ENCODE assay signal across 18 mouse cellular contexts in the genomic region with DNA sequence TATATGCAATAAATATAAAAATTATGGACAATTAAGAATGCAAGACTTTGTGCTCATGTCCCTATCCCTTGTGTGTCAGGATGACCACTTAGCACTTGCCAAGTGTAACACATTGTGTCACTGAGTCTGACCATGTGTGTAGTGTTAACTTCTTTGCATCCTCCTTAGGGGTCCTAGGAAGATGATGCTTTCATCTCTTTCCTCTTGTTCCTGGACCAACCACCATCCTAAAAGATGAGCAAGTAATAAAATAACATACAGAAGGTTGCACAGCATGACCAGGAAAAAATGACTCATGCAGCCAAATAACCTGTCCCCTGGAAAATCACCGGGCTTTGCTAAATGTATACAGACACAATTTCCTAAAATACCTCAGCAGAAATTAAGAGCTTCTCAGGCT.
A peak's percentile ranks its signal among the peaks of the same experiment; 100 is the strongest.
DNase-seq lines count a peak whose midpoint lies in the region; ATAC-seq and TF ChIP-seq lines count a peak whose summit lies in the region.
"Had no signal": no experiment of that assay in that cellular context is flagged by ENCODE, and none has a peak within 500 bp of the region (broad histone marks: within the 10 kb centered on the region; RNA-seq: fewer than 3 reads in every experiment).

No protein-coding gene starts in this region.

- H3K4me3 ChIP-seq in midbrain, postnatal 0 days (ENCODE audit: low read depth, low read length): no peak overlapping the region
- H3K4me3 ChIP-seq in midbrain, embryonic 15.5 days: no peak overlapping the region
- H3K4me3 ChIP-seq: embryonic facial prominence, embryonic 10.5 days; heart, embryonic 13.5 days; hindbrain, embryonic 12.5 days had no signal

- WGBS in midbrain, postnatal 0 days: 91% methylated on average over 1 of the region's 1 CpGs
- WGBS in midbrain, embryonic 15.5 days: 90% methylated on average over 1 of the region's 1 CpGs

- no peaks in the 10 kb centered on the region for H3K4me1 ChIP-seq in midbrain, postnatal 0 days (ENCODE audit: insufficient read depth, low read length)
- H3K4me1 ChIP-seq in midbrain, embryonic 15.5 days: peaks cover 5% of the 10 kb centered on the region
- H3K4me1 ChIP-seq: embryonic facial prominence, embryonic 10.5 days; heart, embryonic 13.5 days; hindbrain, embryonic 12.5 days had no signal

- H3K9ac ChIP-seq in midbrain, postnatal 0 days (replicated peaks; ENCODE audit: low read length, poor library complexity, severe bottlenecking): no peak overlapping the region
- H3K9ac ChIP-seq in midbrain, embryonic 15.5 days: no peak overlapping the region
- H3K9ac ChIP-seq: heart, embryonic 13.5 days; hindbrain, embryonic 12.5 days had no signal

- peak; percentile 25 for DNase-seq in midbrain, postnatal 0 days (ENCODE audit: low spot score)
- DNase-seq in cerebellum, adult 8-10 months: peak; percentile 78
- DNase-seq in cerebellum, postnatal 14 days: peak; percentile 31 to 77
- DNase-seq in urinary bladder, postnatal 14 days (ENCODE audit: low spot score): no peak
- no peak for DNase-seq in left cerebral cortex, postnatal 10 days (ENCODE audit: extremely low spot score in 1 of 2, low spot score in 2 of 2)
- DNase-seq: adrenal gland, postnatal 14 days; gastrocnemius, postnatal 36 days; heart, adult 11 months; heart, postnatal 36 days; kidney, adult 11 months had no signal

- no peak overlapping the region for H3K4me2 ChIP-seq in midbrain, postnatal 0 days (ENCODE audit: low read depth, low read length, poor library complexity, severe bottlenecking)
- no peak overlapping the region for H3K4me2 ChIP-seq in midbrain, embryonic 15.5 days
- H3K4me2 ChIP-seq: heart, embryonic 13.5 days; hindbrain, embryonic 12.5 days had no signal

- no peak overlapping the region for H3K27ac ChIP-seq in midbrain, postnatal 0 days (ENCODE audit: low read depth, low read length)
- no peak overlapping the region for H3K27ac ChIP-seq in midbrain, embryonic 15.5 days
- H3K27ac ChIP-seq: embryonic facial prominence, embryonic 10.5 days; heart, embryonic 13.5 days; hindbrain, embryonic 12.5 days; hindbrain, postnatal 0 days had no signal

- TF ChIP-seq CTCF in midbrain, postnatal 0 days (IDR thresholded peaks at IDR 0.05): no peak

- ATAC-seq in midbrain, postnatal 0 days (ENCODE audit: low FRiP score): no peak
- ATAC-seq in midbrain, embryonic 15.5 days (replicated peaks): no peak
- no peak for ATAC-seq in frontal cortex, adult (ENCODE audit: low TSS enrichment)
- ATAC-seq: activated CD4-positive, CD25-positive, alpha-beta regulatory T cell, adult 4 months; forebrain, embryonic 14.5 days; hindbrain, postnatal 0 days had no signal

- H3K9me3 ChIP-seq in midbrain, postnatal 0 days (ENCODE audit: low read length): no peaks in the 10 kb centered on the region
- no peaks in the 10 kb centered on the region for H3K9me3 ChIP-seq in midbrain, embryonic 15.5 days
- H3K9me3 ChIP-seq: embryonic facial prominence, embryonic 10.5 days; heart, embryonic 13.5 days; hindbrain, embryonic 12.5 days had no signal

- intact Hi-C loops in left cerebral cortex, postnatal 10 days (cut with DNase I): loop anchor here (10.0 kb wide), 1 partner anchor 121 kb away; a partner anchor contains a TSS

- no peaks in the 10 kb centered on the region for H3K27me3 ChIP-seq in midbrain, postnatal 0 days (ENCODE audit: insufficient read depth, low read length)
- H3K27me3 ChIP-seq in midbrain, embryonic 15.5 days (replicated peaks): no peaks in the 10 kb centered on the region
- H3K27me3 ChIP-seq: heart, embryonic 13.5 days; hindbrain, embryonic 12.5 days had no signal

- H3K36me3 ChIP-seq in midbrain, postnatal 0 days (ENCODE audit: insufficient read depth, low read length): no peaks in the 10 kb centered on the region
- no peaks in the 10 kb centered on the region for H3K36me3 ChIP-seq in midbrain, embryonic 15.5 days (replicated peaks)
- H3K36me3 ChIP-seq: embryonic facial prominence, embryonic 10.5 days; heart, embryonic 13.5 days; hindbrain, embryonic 12.5 days had no signal

Comparison
In these comparisons a context has a peak if more than half of its experiments do, and no peak if none do; other contexts are left out.
1. DNase-seq: peak in midbrain, postnatal 0 days (single experiment), cerebellum, adult 8-10 months (single experiment) and cerebellum, postnatal 14 days (2 of 2); none in urinary bladder, postnatal 14 days (single experiment) and left cerebral cortex, postnatal 10 days (0 of 2).